Mouse (Mus musculus): ENCODE measurements around the gene Klf16.
A peak's percentile ranks its signal among the peaks of the same experiment; 100 is the strongest.

Gene Klf16

DNA sequence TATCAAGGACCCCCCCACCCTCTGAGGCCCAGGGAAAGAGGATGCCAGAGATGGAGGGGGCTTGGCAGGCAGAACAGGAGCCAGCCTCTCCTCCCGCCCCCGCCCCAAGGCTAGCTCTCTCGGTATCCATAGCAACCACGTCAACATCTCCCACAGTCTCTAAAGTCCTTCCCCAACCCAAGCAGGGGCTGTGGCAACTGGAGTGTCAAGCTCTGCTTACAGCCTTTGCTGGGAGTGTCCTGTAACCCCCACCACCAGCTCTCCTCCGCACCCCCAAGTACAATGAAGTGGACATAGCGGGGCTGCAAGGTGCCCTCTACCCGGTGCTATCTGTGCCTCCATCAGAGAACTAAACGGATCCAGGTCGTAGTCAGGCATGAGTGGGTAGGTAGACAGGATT lies 3.2 kb downstream of the Klf16 start:
- DNase-seq (ENCODE audit: low spot score): no peak

GRCm38 (mm10) chr10:80572477-80572876 lies 4.6 kb downstream of the Klf16 start:
- DNase-seq (ENCODE audit: low spot score): no peak

DNA sequence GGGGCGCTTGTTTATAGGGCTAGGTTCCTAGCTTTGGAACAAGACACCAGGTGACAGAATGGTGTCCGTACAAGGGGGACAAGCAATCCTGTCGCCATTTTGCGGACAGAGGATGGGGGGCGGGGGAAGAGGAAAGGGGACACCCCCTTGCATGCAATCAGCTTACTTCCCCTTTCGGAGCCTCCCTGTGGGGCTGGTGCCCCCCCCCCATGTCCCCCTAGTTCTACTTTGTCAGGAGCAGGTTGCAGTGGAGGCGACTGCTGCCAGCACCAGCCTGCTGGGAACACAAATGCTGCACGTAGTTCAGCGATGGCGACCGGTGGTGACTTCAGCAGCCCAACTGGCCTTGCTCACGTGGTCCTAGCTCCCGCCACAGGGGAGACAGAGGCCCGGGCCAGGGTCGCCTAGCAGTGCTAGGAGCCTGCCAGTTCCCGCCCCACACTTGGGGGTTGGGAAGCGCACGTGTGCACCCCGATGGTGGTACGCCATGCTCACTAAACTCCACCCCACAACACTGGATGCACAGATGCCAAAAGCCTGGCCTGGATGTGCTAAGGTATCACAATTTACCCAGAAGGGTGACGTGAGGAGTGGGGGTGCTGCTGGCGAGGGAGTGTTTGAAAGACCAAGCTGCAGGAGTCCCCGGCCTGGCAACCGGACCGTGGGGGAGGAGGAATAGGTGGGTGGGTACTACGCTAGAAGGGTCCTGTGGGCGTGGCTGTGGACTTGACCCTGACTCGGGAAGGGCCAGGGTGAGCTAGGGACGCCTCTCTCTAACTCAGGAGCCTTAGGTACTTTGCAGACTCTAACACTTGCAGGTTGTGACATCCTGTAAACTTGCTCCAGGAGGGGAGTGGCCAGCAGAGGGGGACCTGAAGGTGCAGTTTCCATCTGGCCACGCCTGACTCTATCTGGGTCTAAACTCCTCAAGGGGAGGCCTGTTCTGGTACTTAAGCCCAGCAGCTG lies 6.0 kb downstream of the Klf16 start:
- no peak for DNase-seq (ENCODE audit: low spot score)

- no peak for DNase-seq (ENCODE audit: low spot score)
Measured at GRCm38 (mm10) chr10:80570419-80570818, 6.7 kb downstream of the Klf16 start.

DNA sequence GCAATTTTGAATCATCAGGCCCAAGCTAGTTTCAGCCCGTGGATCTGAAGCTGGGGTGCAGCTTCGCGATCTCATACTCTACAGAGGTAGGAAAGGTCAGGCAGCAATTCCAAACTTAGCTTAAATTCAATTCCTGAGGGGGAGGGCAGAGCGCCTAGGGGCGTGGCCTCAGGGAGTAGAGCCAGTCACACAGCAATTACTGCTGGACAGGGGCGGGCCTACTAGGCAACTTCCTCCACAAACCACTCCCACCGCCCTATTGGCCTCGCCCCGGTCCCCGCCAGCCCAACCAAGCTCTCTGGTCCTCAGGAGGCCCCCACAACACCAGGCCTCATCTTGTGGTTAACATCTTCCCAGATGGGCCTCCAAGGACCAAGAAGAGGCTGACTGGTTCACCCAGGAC lies 7.5 kb downstream of the Klf16 start:
- no peak for DNase-seq (ENCODE audit: low spot score)

- no peak for DNase-seq (ENCODE audit: low spot score)
Measured at GRCm38 (mm10) chr10:80568876-80569275, 8.2 kb downstream of the Klf16 start.

- peak; percentile 75 for DNase-seq (ENCODE audit: low spot score)
Measured at GRCm38 (mm10) chr10:80566375-80567092, 10.6 kb downstream of the Klf16 start.

DNA sequence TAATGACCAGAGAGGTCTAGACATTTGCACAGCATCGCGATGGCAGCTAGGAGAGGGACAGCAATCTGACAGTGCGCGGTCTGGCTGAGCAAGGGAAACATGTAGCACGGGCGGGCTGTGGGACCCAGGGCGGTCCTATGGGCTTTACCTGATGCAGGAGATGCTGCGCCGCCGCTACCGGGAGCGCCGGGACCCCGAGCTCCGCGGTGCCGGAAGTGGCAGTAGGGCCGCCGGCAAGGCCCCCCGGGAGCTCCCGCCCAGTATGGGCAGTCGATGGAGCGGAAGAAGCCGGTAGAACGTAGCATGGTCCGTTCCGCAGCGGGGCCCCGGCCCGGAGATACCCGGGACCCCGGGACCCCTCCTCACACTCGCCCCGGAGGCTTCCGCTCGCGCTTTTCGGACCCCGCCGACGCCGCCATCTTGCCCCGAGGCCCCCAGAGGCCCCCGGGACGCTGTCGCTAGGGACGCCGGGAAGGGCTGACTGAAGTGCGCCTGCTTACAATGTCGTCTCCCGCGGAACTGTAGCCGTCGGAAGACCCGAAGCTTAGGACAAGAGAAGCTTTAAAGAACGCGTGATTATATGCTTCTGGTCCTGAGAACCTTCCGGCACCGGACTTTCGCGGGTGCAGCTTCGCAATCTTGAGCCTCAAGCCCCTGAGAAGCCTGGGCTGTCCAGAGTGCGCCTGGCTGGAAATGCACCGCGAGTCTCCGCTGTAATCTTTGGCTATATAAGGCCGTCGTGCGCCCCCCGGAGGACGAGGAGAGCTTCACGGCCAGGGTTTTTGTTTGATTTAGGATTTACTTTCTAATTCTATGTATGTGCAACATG lies 15.8 kb downstream of the Klf16 start, which contains the start of gene Rexo1:
Gene Rexo1 (minus strand): TSS at position 445 of the 829 bp plus-strand sequence.
- DNase-seq (ENCODE audit: low spot score): peak; percentile 95

- peak; percentile 55 for DNase-seq (ENCODE audit: low spot score)
Measured at GRCm38 (mm10) chr10:80560621-80561020, 16.5 kb downstream of the Klf16 start.

DNA sequence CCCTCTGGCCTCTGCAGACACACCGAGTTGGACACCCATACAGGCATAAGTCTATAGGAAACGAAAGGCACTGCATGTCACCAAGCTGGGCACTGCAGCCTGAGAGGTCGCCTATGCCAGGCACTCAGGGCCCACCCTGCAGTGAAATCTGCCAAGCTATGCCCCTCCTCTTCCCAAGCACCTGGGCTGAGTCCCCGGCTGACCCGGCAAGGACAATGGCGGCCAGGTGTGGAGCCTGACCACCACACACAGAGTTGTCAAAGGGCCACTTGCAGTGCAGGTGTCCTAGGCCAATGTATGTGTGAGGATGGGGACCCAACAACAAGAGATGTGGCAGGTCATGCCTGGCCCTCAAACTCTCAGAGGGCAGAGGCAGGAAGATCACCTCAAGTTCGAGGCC lies 17.7 kb downstream of the Klf16 start:
- no peak for DNase-seq (ENCODE audit: low spot score)

DNA sequence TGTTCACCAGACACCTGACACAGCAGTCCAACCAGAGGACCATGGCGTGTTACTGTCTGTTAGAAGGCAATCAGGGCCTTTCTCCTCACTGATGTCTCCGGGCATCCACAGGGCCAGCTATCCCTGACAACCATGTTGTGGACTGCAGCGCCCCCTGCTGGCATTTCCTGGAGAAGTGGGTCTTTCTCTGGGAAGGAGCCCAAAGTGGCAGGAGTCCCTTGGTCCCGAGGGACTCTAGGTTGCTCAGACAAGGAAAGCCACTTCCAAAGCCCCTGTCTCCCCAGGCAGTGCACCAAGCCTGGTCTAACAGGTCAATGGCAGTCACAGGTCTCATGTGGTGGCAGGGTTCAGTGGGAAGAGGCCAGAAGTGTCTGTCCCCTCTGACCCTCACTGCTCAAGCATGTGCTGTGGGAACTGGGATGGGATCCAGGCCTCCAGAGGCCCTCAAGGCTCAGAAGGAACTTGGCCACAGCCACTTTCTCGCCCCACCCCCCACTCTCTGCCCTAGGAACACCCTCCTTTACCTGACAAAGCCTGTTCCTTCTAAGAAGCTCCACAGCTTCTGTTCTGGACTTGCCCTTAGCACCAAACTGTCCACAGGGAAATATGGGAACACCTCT lies 19.7 kb downstream of the Klf16 start:
- DNase-seq (ENCODE audit: low spot score): peak; percentile 86

- no peak for DNase-seq (ENCODE audit: low spot score)
Measured at GRCm38 (mm10) chr10:80553997-80554396, 23.1 kb downstream of the Klf16 start.

GRCm38 (mm10) chr10:80553575-80553974 lies 23.5 kb downstream of the Klf16 start:
- DNase-seq (ENCODE audit: low spot score): no peak

DNA sequence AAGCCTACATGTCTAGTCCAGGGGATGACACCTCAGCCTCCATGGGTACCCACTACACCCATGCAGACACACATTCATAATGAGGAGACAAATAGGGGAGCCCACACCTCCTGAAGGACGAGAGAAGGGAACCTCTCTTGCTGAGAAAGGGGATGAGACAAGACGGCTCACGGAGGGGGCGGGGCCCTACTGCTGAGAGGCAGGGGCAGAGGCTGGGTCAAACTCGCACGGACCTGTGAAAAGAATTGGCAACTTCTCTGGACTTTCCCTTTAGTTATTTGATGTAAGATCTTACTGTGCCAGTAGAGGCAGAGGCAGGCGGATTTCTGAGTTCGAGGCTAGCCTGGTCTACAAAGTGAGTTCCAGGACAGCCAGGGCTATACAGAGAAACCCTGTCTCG lies 24.8 kb downstream of the Klf16 start:
- no peak for DNase-seq (ENCODE audit: low spot score)

DNA sequence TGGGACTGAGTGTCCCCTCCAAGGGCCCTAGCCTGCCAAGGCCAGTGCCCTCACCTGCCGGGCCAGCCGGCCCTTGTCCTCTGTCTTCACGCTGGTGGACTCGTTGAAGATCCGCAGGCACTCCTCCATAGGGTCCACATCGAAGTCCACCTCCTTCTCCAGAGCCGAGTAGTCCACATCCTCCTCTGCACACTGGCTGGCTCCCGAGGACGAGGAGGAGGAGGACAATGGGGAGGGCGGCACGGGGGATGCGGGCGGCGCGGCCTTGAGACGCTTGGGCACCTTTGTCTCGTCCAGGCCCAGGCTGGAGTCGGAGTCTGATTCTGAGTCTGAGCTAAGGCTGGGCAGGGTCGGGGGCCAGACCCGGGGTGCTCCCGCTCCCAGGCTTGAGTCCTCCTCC lies 27.8 kb downstream of the Klf16 start:
- DNase-seq (ENCODE audit: low spot score): no peak

DNA sequence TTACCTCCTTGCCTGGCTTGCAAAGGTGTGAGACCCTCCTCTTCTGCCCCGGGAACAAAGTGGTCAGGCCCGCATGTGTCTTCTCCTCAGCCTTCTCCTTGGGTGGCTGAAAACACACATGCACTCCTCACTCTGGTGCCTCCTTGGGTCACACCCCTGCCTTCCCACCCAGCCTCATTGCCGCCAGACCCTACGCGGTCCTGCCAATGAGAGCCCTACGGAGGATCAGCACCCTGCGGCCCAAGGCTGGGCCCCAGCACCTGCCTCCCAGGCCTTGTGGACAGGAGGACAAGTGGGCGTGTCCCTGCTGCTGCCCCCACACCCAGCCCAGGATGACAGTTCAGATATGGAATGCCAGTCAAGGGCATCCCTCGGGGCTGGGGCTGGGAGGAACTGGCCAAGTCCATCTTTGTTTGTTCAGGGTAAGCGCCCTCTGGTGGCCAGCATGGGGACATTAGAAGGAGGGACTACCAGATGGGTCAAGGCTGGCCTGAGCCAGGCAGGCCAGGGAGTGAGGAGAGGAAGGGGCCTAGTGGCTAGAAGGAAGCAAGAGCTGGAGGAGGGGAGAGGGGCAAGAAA lies 28.6 kb downstream of the Klf16 start:
- peak; percentile 79 for DNase-seq (ENCODE audit: low spot score)

- no peak for DNase-seq (ENCODE audit: low spot score)
Measured at GRCm38 (mm10) chr10:80547539-80547938, 29.6 kb downstream of the Klf16 start.

DNA sequence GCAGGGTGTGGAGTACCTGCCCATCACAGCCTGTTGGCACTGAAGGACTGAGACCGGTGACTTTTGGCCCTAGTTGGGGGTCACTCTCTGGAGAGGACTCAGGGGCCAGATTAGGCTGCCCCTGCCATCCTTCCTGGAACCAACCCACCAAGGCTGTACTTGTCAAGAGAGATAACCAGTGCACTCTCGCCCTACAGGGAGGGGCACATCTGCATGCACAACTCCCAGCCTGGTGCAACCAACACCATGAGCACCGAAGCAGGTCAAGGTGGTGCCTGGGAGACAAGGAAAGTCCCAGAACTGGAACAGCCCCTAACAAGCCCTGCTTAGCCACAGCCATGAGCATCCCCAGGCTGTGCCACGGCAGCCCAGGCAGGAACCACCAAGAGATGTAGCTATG lies 30.2 kb downstream of the Klf16 start:
- no peak for DNase-seq (ENCODE audit: low spot score)

DNA sequence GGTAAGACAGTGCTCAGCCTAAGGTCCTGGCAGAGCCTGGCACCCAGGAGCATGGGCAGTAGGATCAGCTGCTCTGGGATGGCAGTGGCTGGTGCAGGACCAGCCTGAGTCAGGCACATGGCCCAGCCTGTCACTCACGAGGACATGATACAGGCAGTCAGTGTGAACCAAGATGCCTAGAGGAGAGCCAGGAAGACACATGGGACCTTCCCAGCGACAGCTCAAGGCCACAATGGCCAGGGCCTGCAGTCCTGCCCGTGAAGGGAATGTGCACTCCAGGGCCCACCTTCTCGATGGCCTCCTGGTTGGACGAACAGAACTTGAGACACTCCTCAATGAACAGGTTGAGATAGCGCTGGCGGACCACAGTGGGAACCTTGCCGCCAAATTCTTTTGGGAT lies 31.5 kb downstream of the Klf16 start:
- no peak for DNase-seq (ENCODE audit: low spot score)

GRCm38 (mm10) chr10:80543873-80544272 lies 33.2 kb downstream of the Klf16 start:
- no peak for DNase-seq (ENCODE audit: low spot score)

GRCm38 (mm10) chr10:80539493-80539892 lies 37.6 kb downstream of the Klf16 start:
- no peak for DNase-seq (ENCODE audit: low spot score)

Measured in adipocyte (in vitro differentiated cells).